Mouse (Mus musculus): ENCODE measurements around the gene Mogs.

- TF ChIP-seq CTCF (IDR thresholded peaks at IDR 0.05; ENCODE audit: low read depth) (no peak), EP300 (IDR thresholded peaks at IDR 0.05; ENCODE audit: low read depth) (no peak)
Measured at GRCm38 (mm10) chr6:83147280-83147679, 32.0 kb downstream of the Mogs start.

All from heart, postnatal 0 days (tissue).